In the genomic region with DNA sequence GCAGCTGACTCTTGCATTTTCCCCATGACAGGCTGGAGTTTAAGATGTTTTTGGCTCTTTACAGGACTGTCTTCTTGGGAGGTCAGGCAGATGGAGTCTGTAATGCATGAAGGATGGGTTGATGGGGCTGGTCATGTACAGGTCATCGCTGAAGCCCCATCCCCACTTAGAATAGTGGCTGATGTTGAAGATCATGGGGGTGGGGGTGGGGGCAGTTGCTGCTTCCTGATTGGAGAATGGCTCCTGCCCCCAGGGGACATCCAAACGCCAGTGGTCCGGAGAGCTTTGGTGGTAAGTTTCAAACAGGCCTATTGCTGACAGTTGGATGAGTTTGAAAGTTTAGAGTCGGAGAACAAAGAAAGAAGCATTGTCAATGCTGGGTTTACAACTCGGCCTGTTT, we compare ENCODE assay signal across 14 mouse cellular contexts.
"Had no signal": no experiment of that assay in that cellular context is flagged by ENCODE, and none has a peak within 500 bp of the region (broad histone marks: within the 10 kb centered on the region; RNA-seq: fewer than 3 reads in every experiment).

No protein-coding gene starts in this region.

- ATAC-seq: hindbrain, postnatal 0 days; liver, postnatal 0 days; midbrain, embryonic 13.5 days had no signal

- H3K36me3 ChIP-seq: hindbrain, embryonic 13.5 days; limb, embryonic 12.5 days; liver, embryonic 13.5 days; midbrain, embryonic 13.5 days had no signal

- H3K9me3 ChIP-seq: hindbrain, embryonic 13.5 days; limb, embryonic 12.5 days; liver, embryonic 13.5 days; midbrain, embryonic 13.5 days had no signal

- H3K4me3 ChIP-seq: hindbrain, embryonic 13.5 days; limb, embryonic 12.5 days; liver, embryonic 13.5 days; midbrain, embryonic 13.5 days had no signal

- H3K9ac ChIP-seq: hindbrain, embryonic 13.5 days; limb, embryonic 12.5 days; liver, embryonic 13.5 days; liver, postnatal 0 days; midbrain, embryonic 13.5 days had no signal

- H3K4me2 ChIP-seq: hindbrain, embryonic 13.5 days; limb, embryonic 12.5 days; liver, embryonic 13.5 days; midbrain, embryonic 13.5 days had no signal

- H3K27ac ChIP-seq: hindbrain, embryonic 13.5 days; hindbrain, postnatal 0 days; limb, embryonic 12.5 days; liver, embryonic 13.5 days; midbrain, embryonic 13.5 days had no signal

- DNase-seq: kidney, adult 18-20 months; layer of hippocampus, adult 9-11 months; layer of hippocampus, postnatal 36 days; liver; liver, embryonic 13.5 days; liver, postnatal 0 days; lung, postnatal 36 days; right cerebral cortex, postnatal 14 days; thymus, adult 2 months; thymus, postnatal 25 days had no signal
